Mouse (Mus musculus) limb, embryonic 13.5 days (tissue): ENCODE measurements around the gene Lrrc61. TPM values are rescaled to one million over a fixed set of nuclear protein-coding genes. Genes with fewer than 3 reads are reported as not detected.

Source experiments
- polyA plus RNA-seq: library from polyadenylated mRNA; unstranded; fragments of >200 nt; fragmentation: Nextera tagmentation; extraction: Ambion mirVana; gene quantifications from 2 replicates; pipeline ENCODE4 v1.2.1, GENCODE M21; 2015

The Lrrc61 gene
- polyA plus RNA-seq, 1 experiment from 2014 or later: 11.6 TPM

Other genes with a start within 250 kb of the Lrrc61 start
- gene Krba1, start 159.2 kb upstream of the Lrrc61 start, polyA plus RNA-seq: 25.4 and 29.5 TPM in 2 replicates
- gene Zfp467, start 109.0 kb upstream of the Lrrc61 start, polyA plus RNA-seq: 23.0 and 24.7 TPM in 2 replicates
- gene Sspo, start 106.6 kb upstream of the Lrrc61 start, polyA plus RNA-seq: 0.23 and 0.47 TPM in 2 replicates
- gene Atp6v0e2, start 17.2 kb upstream of the Lrrc61 start, polyA plus RNA-seq: 9.2 and 9.3 TPM in 2 replicates
- 10.3 and 10.9 TPM in 2 replicates for gene Rarres2, start 18.0 kb downstream of the Lrrc61 start, polyA plus RNA-seq
- gene Gm45021, start 34.8 kb downstream of the Lrrc61 start, polyA plus RNA-seq: not detected in 2 replicates
- 30.7 and 34.1 TPM in 2 replicates for gene Repin1, start 39.1 kb downstream of the Lrrc61 start, polyA plus RNA-seq
- gene Gm44965, start 39.1 kb downstream of the Lrrc61 start, polyA plus RNA-seq: 0.73 TPM in 1 of 2 replicates, not detected in the other
- 7.2 and 7.7 TPM in 2 replicates for gene Zfp775, start 47.3 kb downstream of the Lrrc61 start, polyA plus RNA-seq
- gene AI854703, start 72.0 kb downstream of the Lrrc61 start, polyA plus RNA-seq: 0.75 and 0.89 TPM in 2 replicates
- 0.70 and 0.86 TPM in 2 replicates for gene Gimap8, start 92.4 kb downstream of the Lrrc61 start, polyA plus RNA-seq
- gene Gimap9, start 121.3 kb downstream of the Lrrc61 start, polyA plus RNA-seq: 7.0 and 7.7 TPM in 2 replicates
- 12.5 and 12.9 TPM in 2 replicates for gene Gimap4, start 129.8 kb downstream of the Lrrc61 start, polyA plus RNA-seq
- gene Gimap6, start 153.4 kb downstream of the Lrrc61 start, polyA plus RNA-seq: 18.1 and 18.5 TPM in 2 replicates
- 0.94 and 2.3 TPM in 2 replicates for gene Gm28053, start 163.8 kb downstream of the Lrrc61 start, polyA plus RNA-seq
- gene Gimap7, start 163.8 kb downstream of the Lrrc61 start, polyA plus RNA-seq: not detected in 2 replicates
- gene Gimap1, start 184.3 kb downstream of the Lrrc61 start, polyA plus RNA-seq: 9.8 and 10.4 TPM in 2 replicates
- 3.0 and 3.4 TPM in 2 replicates for gene Gimap5, start 191.4 kb downstream of the Lrrc61 start, polyA plus RNA-seq
- not detected in 2 replicates for gene Gimap3, start 216.1 kb downstream of the Lrrc61 start, polyA plus RNA-seq